Mouse (Mus musculus): ENCODE data around the gene Ddx55.

Gene Ddx55

DNA sequence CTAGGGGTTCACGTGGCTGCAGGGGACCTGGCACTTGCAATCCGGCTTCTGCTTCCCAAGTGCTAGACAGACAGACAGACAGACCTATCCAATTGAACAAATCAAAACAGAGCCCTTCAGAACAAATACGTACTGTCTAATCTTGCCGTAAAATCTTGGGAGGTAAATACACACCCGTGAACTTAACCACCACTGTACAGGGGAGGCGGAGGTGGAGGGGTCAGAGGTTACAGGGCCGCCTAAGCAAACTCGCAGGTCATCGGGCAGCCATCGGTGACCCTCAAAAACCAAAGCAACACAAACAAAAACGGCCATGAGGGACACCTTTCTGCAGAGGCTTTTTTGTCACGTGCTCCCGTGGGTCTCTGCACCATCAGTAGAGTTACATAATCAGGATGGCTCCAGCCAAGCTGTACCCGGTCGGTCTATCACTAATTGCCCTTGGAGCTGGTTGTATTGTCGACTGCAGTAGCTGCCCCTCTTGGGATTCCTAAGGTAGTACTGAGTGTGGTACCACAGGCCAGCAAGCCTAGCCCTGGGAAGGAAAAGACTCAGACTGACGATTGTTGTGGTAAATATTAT lies 52.5 kb downstream of the Ddx55 start:
- DNase-seq (ENCODE audit: low read depth in 2 of 2, low spot score in 2 of 2): no peak

DNA sequence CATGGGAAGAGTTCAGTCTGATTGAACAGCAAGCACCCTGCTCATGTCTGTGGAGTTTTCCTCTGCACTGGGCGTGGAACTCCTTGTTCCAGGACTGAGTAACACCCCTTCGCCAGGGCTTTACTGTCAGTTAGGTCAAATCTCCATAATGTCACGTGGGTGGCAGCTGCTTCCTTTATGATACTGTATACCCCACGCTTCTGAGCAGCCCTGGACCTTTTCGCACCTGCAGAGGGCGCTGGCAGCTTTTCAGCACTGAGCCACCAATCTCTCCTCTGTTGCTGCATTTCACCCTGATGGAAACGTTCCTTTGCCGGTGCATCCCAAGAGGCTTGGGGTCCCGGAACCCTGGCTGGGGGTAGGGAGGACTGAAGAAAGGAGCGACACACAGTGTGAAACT lies 58.3 kb downstream of the Ddx55 start:
- DNase-seq (ENCODE audit: low read depth in 2 of 2, low spot score in 2 of 2): no peak

DNA sequence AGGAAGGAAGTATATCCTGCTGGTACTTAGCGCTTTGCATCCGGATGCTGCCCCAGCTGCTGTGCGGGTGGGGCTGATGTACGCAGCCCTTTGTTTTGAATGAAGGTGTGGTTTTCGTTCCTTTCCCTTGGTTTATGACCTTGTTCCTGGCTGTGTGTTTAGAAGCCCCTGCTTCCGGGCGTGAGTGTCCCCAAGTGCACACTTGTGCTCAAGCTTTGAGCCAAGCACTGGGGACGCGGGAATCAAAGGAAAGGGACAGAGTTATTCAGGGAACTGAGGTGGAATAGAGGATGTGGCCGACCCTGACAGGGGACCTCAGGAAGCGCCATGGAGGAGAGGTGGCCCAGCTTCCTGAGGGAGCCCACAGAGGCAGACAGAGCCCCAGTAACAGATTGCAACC lies 62.0 kb downstream of the Ddx55 start:
- DNase-seq (ENCODE audit: low read depth in 2 of 2, low spot score in 2 of 2): peak; percentile 21 to 60

DNA sequence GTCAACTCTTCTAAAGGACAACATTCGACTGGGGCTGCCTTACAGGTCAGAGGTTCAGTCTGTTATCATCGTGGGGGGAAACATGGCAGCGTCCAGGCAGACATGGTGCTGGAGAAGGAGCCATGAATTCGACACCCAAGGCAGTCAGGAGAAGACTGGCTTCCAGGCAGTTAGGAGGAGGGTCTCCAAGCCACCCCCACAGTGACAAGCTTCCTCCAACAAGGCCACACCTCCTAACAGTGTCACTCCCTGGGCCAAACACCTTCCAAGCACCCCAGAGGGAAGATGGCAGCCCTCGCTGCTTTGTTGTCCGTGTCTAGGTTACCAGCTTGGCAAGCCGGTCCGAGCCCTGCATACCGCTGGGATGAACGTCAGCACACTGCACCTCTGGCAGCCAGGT lies 66.0 kb downstream of the Ddx55 start:
- no peak for DNase-seq (ENCODE audit: low read depth in 2 of 2, low spot score in 2 of 2)

Data from CD8-positive naive resting alpha-beta T cell, adult 2 months (primary cell).